Mouse (Mus musculus): Measurements from ENCODE around the gene Hlx.

GRCm38 (mm10) chr1:184728561-184729115 is 3.8 kb downstream of the Hlx start:
- TF ChIP-seq GATA1 (IDR thresholded peaks at IDR 0.05; ENCODE audit: borderline replicate concordance, low read length) = no peak
- TF ChIP-seq FLI1 (IDR thresholded peaks at IDR 0.05; ENCODE audit: low read length) = no peak
